Mouse (Mus musculus) neural tube, embryonic 13.5 days (tissue): ENCODE results near the gene Synj2. TPM values are rescaled to one million over a fixed set of nuclear protein-coding genes. Genes with fewer than 3 reads are reported as not detected.

Experiments
- ATAC-seq: fragments of 200-750 bp; cut with Nextera tagmentation; 2 replicates; pipeline ENCODE4 v1.8.0; 2017; ENCODE audit warnings: low read depth, mild to moderate bottlenecking, moderate TSS enrichment, moderate library complexity
- H3K27ac ChIP-seq: fragments of 300-500 bp; sonication (generic); replicated peaks from 2 replicates; pipeline ENCODE4 v1.5.1; 2015; ENCODE audit warnings: moderate library complexity, mild to moderate bottlenecking, inconsistent platforms
- H3K27me3 ChIP-seq: fragments of 300-500 bp; sonication (generic); 2 replicates; pipeline ENCODE4 v1.6.1; 2015; ENCODE audit warnings: mild to moderate bottlenecking, inconsistent platforms
- H3K36me3 ChIP-seq: fragments of 300-500 bp; sonication (generic); 2 replicates; pipeline ENCODE4 v1.6.1; 2015; ENCODE audit warnings: mild to moderate bottlenecking, inconsistent platforms
- H3K4me1 ChIP-seq: fragments of 300-500 bp; sonication (generic); replicated peaks from 2 replicates; pipeline ENCODE4 v1.6.1; 2015; ENCODE audit warnings: inconsistent platforms
- H3K4me2 ChIP-seq: fragments of 300-500 bp; sonication (generic); 2 replicates; pipeline ENCODE4 v1.6.1; 2015; ENCODE audit warnings: inconsistent platforms, mild to moderate bottlenecking, moderate library complexity
- H3K4me3 ChIP-seq: fragments of 300-500 bp; sonication (generic); 2 replicates; pipeline ENCODE4 v1.5.1; 2015; ENCODE audit warnings: mild to moderate bottlenecking, inconsistent platforms
- H3K9ac ChIP-seq: fragments of 300-500 bp; sonication (generic); 2 replicates; pipeline ENCODE4 v1.6.1; 2015; ENCODE audit warnings: moderate library complexity, mild to moderate bottlenecking, inconsistent platforms
- H3K9me3 ChIP-seq: fragments of 300-500 bp; sonication (generic); 2 replicates; pipeline ENCODE4 v1.6.1; 2016; ENCODE audit warnings: inconsistent platforms
- WGBS: fragments of 180-500 bp; shearing (Covaris S2); methylation state at CpG from one replicate; pipeline ENCODE4 v1.1.7; 2015; 5-methylcytosine and 5-hydroxymethylcytosine counted together
- polyA plus RNA-seq: library from polyadenylated mRNA; unstranded; fragments of >200 nt; fragmentation: Nextera tagmentation; extraction: Ambion mirVana; gene quantifications from 2 replicates; pipeline ENCODE4 v1.2.1, GENCODE M21; 2015

Synj2 gene
- polyA plus RNA-seq, 1 experiment from 2014 or later, result 1.7 TPM

DNA sequence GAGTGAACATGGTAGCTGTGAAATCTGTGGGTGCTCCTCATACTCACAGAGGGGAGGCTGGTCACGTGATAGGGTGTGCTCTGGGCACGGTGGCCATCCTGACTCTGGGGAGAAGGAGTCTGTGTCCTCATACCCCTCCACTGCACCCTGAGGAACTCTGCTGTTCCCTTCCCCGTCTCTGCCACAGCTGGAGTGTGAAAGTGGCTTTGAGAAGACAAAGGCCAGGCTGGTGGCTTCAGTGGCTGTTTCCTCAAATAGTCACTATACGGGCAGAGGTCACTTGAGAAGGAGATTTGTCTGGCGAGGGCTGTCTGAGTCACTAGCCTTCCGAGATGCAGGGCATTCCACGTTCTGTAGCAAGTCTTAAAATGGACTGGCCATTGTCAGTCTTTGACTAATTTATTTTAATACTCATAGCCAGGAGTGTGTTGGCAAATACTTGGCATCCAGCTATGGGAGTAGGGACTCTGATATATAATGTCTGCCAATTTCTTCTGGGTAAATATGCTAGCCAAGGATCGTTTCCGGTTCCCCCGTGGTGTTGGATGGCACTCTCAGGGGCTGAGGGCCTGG lies 37.5 kb downstream of the Synj2 start:
- no peaks in the 10 kb centered on the region for H3K9me3 ChIP-seq
- H3K27ac ChIP-seq, result no peak overlapping the region
- peaks cover 27% of the 10 kb centered on the region for H3K4me1 ChIP-seq
- WGBS, result 77% methylated on average over 10 of the region's 10 CpGs
- no peak overlapping the region for H3K4me3 ChIP-seq
- no peak overlapping the region for H3K4me2 ChIP-seq
- no peaks in the 10 kb centered on the region for H3K36me3 ChIP-seq
- no peak for ATAC-seq
- no peak overlapping the region for H3K9ac ChIP-seq
- H3K27me3 ChIP-seq, result no peaks in the 10 kb centered on the region

GRCm38 (mm10) chr17:5980860-5981259 lies 39.8 kb downstream of the Synj2 start:
- no peaks in the 10 kb centered on the region for H3K9me3 ChIP-seq
- no peaks in the 10 kb centered on the region for H3K27me3 ChIP-seq
- H3K9ac ChIP-seq, result no peak overlapping the region
- H3K4me2 ChIP-seq, result no peak overlapping the region
- no peaks in the 10 kb centered on the region for H3K36me3 ChIP-seq
- no peak overlapping the region for H3K27ac ChIP-seq
- H3K4me3 ChIP-seq, result no peak overlapping the region
- peaks cover 17% of the 10 kb centered on the region for H3K4me1 ChIP-seq
- WGBS, result 45% methylated on average over 6 of the region's 6 CpGs
- no peak for ATAC-seq

- Histone ChIP-seq H3K9ac (no peak overlapping the region), H3K4me2 (no peak overlapping the region), H3K27me3 (no peaks in the 10 kb centered on the region), H3K9me3 (no peaks in the 10 kb centered on the region), H3K36me3 (no peaks in the 10 kb centered on the region), H3K4me1 (peaks cover 19% of the 10 kb centered on the region), H3K27ac (no peak overlapping the region), H3K4me3 (no peak overlapping the region)
- ATAC-seq, result no peak
- WGBS, result 80% methylated on average over 6 of the region's 6 CpGs
Measured at GRCm38 (mm10) chr17:5983150-5983549, 42.1 kb downstream of the Synj2 start.

GRCm38 (mm10) chr17:5983901-5984300 lies 42.8 kb downstream of the Synj2 start:
- Histone ChIP-seq H3K4me3 (no peak overlapping the region), H3K27me3 (no peaks in the 10 kb centered on the region), H3K27ac (no peak overlapping the region), H3K9me3 (no peaks in the 10 kb centered on the region), H3K36me3 (no peaks in the 10 kb centered on the region), H3K4me1 (peaks cover 22% of the 10 kb centered on the region), H3K9ac (no peak overlapping the region), H3K4me2 (no peak overlapping the region)
- ATAC-seq, result no peak
- WGBS, result 68% methylated on average over 6 of the region's 6 CpGs

GRCm38 (mm10) chr17:5984700-5985231 lies 43.7 kb downstream of the Synj2 start:
- H3K36me3 ChIP-seq, result no peaks in the 10 kb centered on the region
- H3K9ac ChIP-seq, result no peak overlapping the region
- H3K27me3 ChIP-seq, result no peaks in the 10 kb centered on the region
- no peak for ATAC-seq
- WGBS, result 66% methylated on average over 13 of the region's 13 CpGs
- peaks cover 22% of the 10 kb centered on the region for H3K4me1 ChIP-seq
- H3K4me2 ChIP-seq, result no peak overlapping the region
- no peak overlapping the region for H3K4me3 ChIP-seq
- no peak overlapping the region for H3K27ac ChIP-seq
- H3K9me3 ChIP-seq, result no peaks in the 10 kb centered on the region

DNA sequence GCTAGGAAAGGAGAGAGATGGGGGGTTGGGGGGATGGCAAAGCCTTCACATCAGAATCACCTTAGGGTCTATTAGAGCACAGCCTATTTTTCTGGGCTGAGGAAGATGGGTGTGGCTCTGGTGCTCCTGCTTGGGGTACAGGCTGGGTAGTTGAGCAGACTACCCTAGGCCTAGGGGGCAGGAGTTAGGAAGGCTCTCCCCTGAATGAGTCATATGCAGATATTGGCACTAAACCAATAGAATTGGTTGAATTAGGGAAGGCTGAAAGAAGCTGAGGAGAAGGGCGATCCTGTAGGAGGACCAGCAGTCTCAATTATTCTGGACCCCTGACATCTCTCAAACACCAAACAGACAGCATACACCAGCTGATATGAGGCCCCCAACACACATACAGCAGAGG lies 44.2 kb downstream of the Synj2 start:
- H3K36me3 ChIP-seq, result no peaks in the 10 kb centered on the region
- H3K9ac ChIP-seq, result no peak overlapping the region
- no peak overlapping the region for H3K4me3 ChIP-seq
- peaks cover 22% of the 10 kb centered on the region for H3K4me1 ChIP-seq
- H3K4me2 ChIP-seq, result no peak overlapping the region
- no peaks in the 10 kb centered on the region for H3K9me3 ChIP-seq
- H3K27ac ChIP-seq, result no peak overlapping the region
- WGBS, result 88% methylated on average over 1 of the region's 1 CpGs
- no peaks in the 10 kb centered on the region for H3K27me3 ChIP-seq
- no peak for ATAC-seq

GRCm38 (mm10) chr17:5987271-5988056 lies 46.4 kb downstream of the Synj2 start:
- peak overlapping the region; percentile 17; the same call in 1 of the 2 replicates for H3K9ac ChIP-seq
- peak overlapping the region; percentile 11; the same call in 1 of the 2 replicates for H3K4me2 ChIP-seq
- WGBS, result 34% methylated on average over 11 of the region's 11 CpGs
- H3K27me3 ChIP-seq, result no peaks in the 10 kb centered on the region
- H3K4me1 ChIP-seq, result peaks cover 22% of the 10 kb centered on the region
- no peak overlapping the region for H3K4me3 ChIP-seq
- no peak overlapping the region; the same call in 1 of the 2 replicates for H3K27ac ChIP-seq
- no peaks in the 10 kb centered on the region for H3K9me3 ChIP-seq
- no peaks in the 10 kb centered on the region for H3K36me3 ChIP-seq
- no peak for ATAC-seq

- Histone ChIP-seq H3K9me3 (no peaks in the 10 kb centered on the region), H3K4me3 (no peak overlapping the region), H3K36me3 (no peaks in the 10 kb centered on the region), H3K27ac (no peak overlapping the region), H3K9ac (peak overlapping the region; percentile 17; the same call in 1 of the 2 replicates), H3K27me3 (no peaks in the 10 kb centered on the region), H3K4me1 (peaks cover 20% of the 10 kb centered on the region), H3K4me2 (peak overlapping the region; percentile 11; the same call in 1 of the 2 replicates)
- ATAC-seq, result 0 out of 2 replicates have a peak, but pooled peaks have one; percentile 50
- WGBS, result 59% methylated on average over 4 of the region's 4 CpGs
Measured at GRCm38 (mm10) chr17:5988102-5988501, 47.0 kb downstream of the Synj2 start.

DNA sequence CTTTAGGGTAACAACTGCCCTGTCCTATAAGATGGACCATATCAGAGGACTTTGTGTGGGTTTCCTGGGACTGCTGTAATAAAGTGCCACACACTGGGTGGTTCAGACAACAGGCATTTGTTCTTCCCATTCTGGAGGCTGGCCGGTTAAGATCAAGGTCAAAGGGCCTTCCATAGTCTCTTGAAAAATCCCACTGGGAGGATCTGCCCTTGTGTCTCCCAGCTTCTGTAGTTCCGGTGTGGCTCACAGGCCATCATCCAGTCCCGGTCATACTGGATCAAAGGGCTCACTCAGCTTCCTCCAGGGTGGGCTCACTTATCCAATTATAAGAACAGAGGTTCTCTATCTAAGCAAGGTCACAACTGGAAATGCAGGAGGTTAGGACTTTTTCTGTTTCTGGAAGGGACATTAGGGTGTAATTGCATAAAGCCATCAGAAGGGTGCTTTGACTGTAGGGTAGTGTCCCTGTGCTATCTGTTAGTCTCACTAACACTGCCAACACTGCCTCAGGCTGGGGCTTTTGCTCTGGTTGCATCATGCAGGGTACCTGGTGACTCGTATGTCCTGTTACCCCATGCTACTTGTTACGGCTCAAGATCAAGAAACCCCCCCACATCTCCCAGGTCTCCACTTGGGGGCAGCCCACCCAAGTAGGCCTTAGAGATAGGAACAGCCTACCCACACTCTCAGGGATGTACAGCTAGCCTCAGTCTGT lies 51.9 kb downstream of the Synj2 start:
- Histone ChIP-seq H3K4me2 (no peak overlapping the region), H3K9ac (no peak overlapping the region), H3K27ac (no peak overlapping the region), H3K4me3 (no peak overlapping the region), H3K36me3 (no peaks in the 10 kb centered on the region), H3K4me1 (peaks cover 4% of the 10 kb centered on the region; the same call in 1 of the 2 replicates), H3K9me3 (no peaks in the 10 kb centered on the region), H3K27me3 (no peaks in the 10 kb centered on the region)
- WGBS, result 75% methylated on average over 5 of the region's 5 CpGs
- no peak for ATAC-seq

DNA sequence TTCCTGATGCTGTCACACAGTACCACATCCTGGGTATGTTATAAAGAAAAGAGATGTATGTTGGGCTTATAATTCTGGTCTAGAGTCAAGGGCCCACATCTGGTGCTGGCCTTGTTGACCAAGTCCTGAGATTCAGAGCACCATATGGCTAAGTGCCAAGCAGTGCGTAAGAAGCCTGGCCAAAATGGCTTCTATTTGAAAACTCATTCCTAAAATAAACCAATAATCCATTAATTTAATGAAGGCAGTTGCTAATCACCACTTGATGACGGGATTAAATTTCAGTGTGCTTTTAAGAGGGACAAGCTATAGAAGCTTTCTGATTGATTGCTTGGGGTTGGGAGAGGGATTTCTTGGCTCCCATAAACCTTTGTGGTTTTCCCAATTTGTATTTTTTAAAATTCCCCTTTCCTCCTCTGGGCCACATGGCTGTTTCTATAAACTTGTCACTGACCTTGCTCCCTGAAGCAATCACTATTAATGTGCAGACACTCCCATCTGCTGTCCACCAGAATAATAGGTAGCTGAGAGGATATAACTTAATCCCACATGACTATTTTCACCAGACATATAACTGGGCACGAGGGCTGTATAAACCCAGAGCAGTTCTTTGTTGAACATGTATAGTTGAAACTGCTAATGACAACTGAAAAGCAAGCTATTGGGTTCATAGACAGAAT lies 52.6 kb downstream of the Synj2 start:
- Histone ChIP-seq H3K9ac (no peak overlapping the region), H3K27ac (no peak overlapping the region), H3K9me3 (no peaks in the 10 kb centered on the region), H3K4me1 (no peaks in the 10 kb centered on the region), H3K27me3 (no peaks in the 10 kb centered on the region), H3K4me2 (no peak overlapping the region), H3K4me3 (no peak overlapping the region), H3K36me3 (no peaks in the 10 kb centered on the region)
- ATAC-seq, result no peak
- 63% methylated on average over 3 of the region's 3 CpGs for WGBS

GRCm38 (mm10) chr17:5994606-5995005 lies 53.5 kb downstream of the Synj2 start:
- Histone ChIP-seq H3K27me3 (no peaks in the 10 kb centered on the region), H3K4me3 (no peak overlapping the region), H3K9me3 (no peaks in the 10 kb centered on the region), H3K4me1 (no peaks in the 10 kb centered on the region), H3K4me2 (no peak overlapping the region), H3K27ac (no peak overlapping the region), H3K9ac (no peak overlapping the region), H3K36me3 (no peaks in the 10 kb centered on the region)
- 65% methylated on average over 6 of the region's 6 CpGs for WGBS
- ATAC-seq, result no peak
